Mouse (Mus musculus): ENCODE measurements around the gene Eif2b4.

DNA sequence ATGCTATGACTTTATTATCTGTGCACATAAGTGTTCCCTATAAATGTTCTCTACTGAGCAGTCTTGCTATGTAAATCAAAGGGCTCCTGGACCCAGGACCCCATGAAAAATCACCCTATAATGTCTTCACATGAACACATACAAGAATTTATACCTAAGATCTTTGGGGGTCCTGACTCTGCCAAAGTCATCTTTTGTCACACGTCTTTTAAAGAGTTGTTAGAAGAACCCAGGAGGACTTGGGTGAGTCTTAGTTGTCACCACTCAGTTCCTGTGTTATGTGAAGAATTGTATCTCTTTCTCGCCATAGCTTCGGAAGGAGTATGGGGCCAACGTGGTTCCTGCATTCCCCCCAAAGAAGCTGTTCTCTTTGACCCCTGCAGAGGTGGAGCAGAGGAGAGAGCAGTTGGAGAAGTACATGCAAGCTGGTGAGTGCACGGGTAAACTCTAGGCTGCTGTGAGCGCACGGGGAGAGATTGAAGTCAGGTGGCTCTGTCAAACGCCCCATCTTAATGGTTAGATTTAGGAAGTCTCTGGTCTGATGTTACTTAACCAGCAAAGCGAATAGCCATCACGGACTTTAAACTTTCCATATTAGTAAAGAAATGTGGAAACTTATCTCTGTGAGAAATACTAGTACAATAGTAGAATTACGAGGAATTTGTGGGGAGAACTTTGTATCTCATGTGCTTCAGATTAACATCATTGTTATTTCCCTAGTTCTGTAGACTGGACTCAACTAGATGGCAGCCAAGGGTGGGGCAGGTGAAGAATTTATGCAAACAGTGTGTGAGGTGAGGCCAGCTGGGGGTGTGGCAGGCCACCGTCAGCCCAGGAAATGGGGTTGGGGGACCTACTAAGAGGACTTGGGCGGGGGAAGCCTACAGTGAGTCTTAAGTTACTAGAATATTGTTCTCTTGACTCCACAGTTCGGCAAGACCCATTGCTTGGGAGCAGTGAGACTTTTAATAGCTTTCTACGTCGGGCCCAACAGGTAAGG, 1.6 kb upstream of the Eif2b4 start:
- no peak for TF ChIP-seq CTCF (IDR thresholded peaks at IDR 0.05; ENCODE audit: control insufficient read depth, insufficient read depth, low read length)
- TF ChIP-seq POLR2A (IDR thresholded peaks at IDR 0.05; ENCODE audit: borderline replicate concordance, control insufficient read depth, low read depth, low read length): no peak
